Mouse (Mus musculus): ENCODE data around the gene Ywhah. TPM values are rescaled to one million over a fixed set of nuclear protein-coding genes. Genes with fewer than 3 reads are reported as not detected.

Ywhah gene
- total and polyA plus RNA-seq, 3 experiments, result 63.3 to 320 (median 188) TPM

GRCm38 (mm10) chr5:33044636-33045315 is 26.2 kb downstream of the Ywhah start:
- in situ Hi-C loops (cut with MboI; ENCODE audit: low pct_ligation_motif_present, low pct_unique_long_range_greater_than_20kb, low sequenced_read_pairs) (loop anchor here (25.0 kb wide), 1 partner anchor 457 kb away; no protein-coding TSS in a partner anchor), dilution Hi-C loops (cut with MboI; ENCODE audit: extremely low pct_ligation_motif_present, extremely low pct_unique_long_range_greater_than_20kb, low sequenced_read_pairs) (no loop called here)
- no peak for TF ChIP-seq PAX5 (IDR thresholded peaks at IDR 0.05; ENCODE audit: low read length)
- no peak for TF ChIP-seq MXI1 (IDR thresholded peaks at IDR 0.05; ENCODE audit: low read depth, low read length)
- peak in 1 of 2 experiments; percentile 22; a peak in 2 of 4 replicates for TF ChIP-seq CTCF (conservative IDR thresholded peaks at IDR 0.05 in 1 of 2, IDR thresholded peaks at IDR 0.05 in 1 of 2; ENCODE audit: low read depth in 2 of 2, low read length in 2 of 2)
- Histone ChIP-seq H3K4me1 (ENCODE audit: control insufficient read depth in 1 of 2, insufficient read depth in 2 of 2) (peaks cover 0 to under 1% of the 10 kb centered on the region in 2 experiments; a peak in 1 of 4 replicates), H3K9me3 (replicated peaks; ENCODE audit: low read length) (peaks cover 3% of the 10 kb centered on the region), H3K36me3 (replicated peaks in 1 of 2; ENCODE audit: control insufficient read depth in 1 of 2, insufficient read depth in 1 of 2, low read length in 1 of 2) (no peaks in the 10 kb centered on the region), H3K27ac (ENCODE audit: insufficient read depth, low read depth) (no peak overlapping the region), H3K4me3 (replicated peaks in 1 of 3; ENCODE audit: low read depth in 2 of 3, low read length in 2 of 3, poor library complexity in 1 of 3) (no peak overlapping the region), H3K9ac (ENCODE audit: insufficient read depth, low read depth) (no peak overlapping the region), H3K27me3 (replicated peaks) (peaks cover 22% of the 10 kb centered on the region), H3K79me2 (replicated peaks; ENCODE audit: control insufficient read depth, extremely low read depth, insufficient read depth, poor library complexity, severe bottlenecking) (no peaks in the 10 kb centered on the region), H3K4me2 (ENCODE audit: insufficient read depth, low read depth, poor library complexity, severe bottlenecking) (no peak overlapping the region)
- no peak for DNase-seq (ENCODE audit: extremely low read depth)

- dilution Hi-C loops (cut with MboI; ENCODE audit: extremely low pct_ligation_motif_present, extremely low pct_unique_long_range_greater_than_20kb, low sequenced_read_pairs) (no loop called here), in situ Hi-C loops (cut with MboI; ENCODE audit: low pct_ligation_motif_present, low pct_unique_long_range_greater_than_20kb, low sequenced_read_pairs) (loop anchor here (25.0 kb wide), 1 partner anchor 458 kb away; no protein-coding TSS in a partner anchor)
- TF ChIP-seq RCOR1 (conservative IDR thresholded peaks at IDR 0.05; ENCODE audit: low read depth, low read length) (no peak), SIN3A (IDR thresholded peaks at IDR 0.05; ENCODE audit: low read length) (no peak), CHD1 (IDR thresholded peaks at IDR 0.05; ENCODE audit: low read depth, low read length) (no peak), ZMIZ1 (IDR thresholded peaks at IDR 0.05; ENCODE audit: low read depth, low read length) (no peak), JUND (conservative IDR thresholded peaks at IDR 0.05; ENCODE audit: low read depth, low read length) (no peak), ZC3H11A (IDR thresholded peaks at IDR 0.05; ENCODE audit: low read depth, low read length) (no peak), MAFK (IDR thresholded peaks at IDR 0.05; ENCODE audit: insufficient replicate concordance, low read length) (no peak), RAD21 (IDR thresholded peaks at IDR 0.05; ENCODE audit: low read depth, low read length) (no peak), JUN (IDR thresholded peaks at IDR 0.05; ENCODE audit: insufficient read depth, low read depth, low read length) (no peak), UBTF (IDR thresholded peaks at IDR 0.05; ENCODE audit: low read depth, low read length) (no peak), MYC (IDR thresholded peaks at IDR 0.05; ENCODE audit: low read depth, low read length) (no peak), TBP (conservative IDR thresholded peaks at IDR 0.05; ENCODE audit: low read depth, low read length) (no peak), EP300 (IDR thresholded peaks at IDR 0.05; ENCODE audit: low read length) (no peak), POLR2AphosphoS2 (IDR thresholded peaks at IDR 0.05; ENCODE audit: low read depth, low read length) (no peak), NELFE (IDR thresholded peaks at IDR 0.05; ENCODE audit: low read depth, low read length) (no peak), IRF4 (IDR thresholded peaks at IDR 0.05; ENCODE audit: low read depth, low read length) (no peak), MEF2A (IDR thresholded peaks at IDR 0.05; ENCODE audit: borderline replicate concordance, low read depth, low read length) (no peak), GABPA (IDR thresholded peaks at IDR 0.05; ENCODE audit: insufficient replicate concordance, low read depth, low read length) (no peak), CTCF (conservative IDR thresholded peaks at IDR 0.05 in 1 of 2, IDR thresholded peaks at IDR 0.05 in 1 of 2; ENCODE audit: low read depth in 2 of 2, low read length in 2 of 2) (no peak), MAX (IDR thresholded peaks at IDR 0.05; ENCODE audit: low read length) (no peak)
- Histone ChIP-seq H3K27ac (ENCODE audit: insufficient read depth, low read depth) (no peak overlapping the region), H3K27me3 (replicated peaks) (peaks cover 22% of the 10 kb centered on the region), H3K9ac (ENCODE audit: insufficient read depth, low read depth) (no peak overlapping the region), H3K36me3 (replicated peaks in 1 of 2; ENCODE audit: control insufficient read depth in 1 of 2, insufficient read depth in 1 of 2, low read length in 1 of 2) (no peaks in the 10 kb centered on the region), H3K9me3 (replicated peaks; ENCODE audit: low read length) (peaks cover 3% of the 10 kb centered on the region), H3K4me1 (ENCODE audit: control insufficient read depth in 1 of 2, insufficient read depth in 2 of 2) (no peaks in the 10 kb centered on the region), H3K4me2 (ENCODE audit: insufficient read depth, low read depth, poor library complexity, severe bottlenecking) (no peak overlapping the region), H3K79me2 (replicated peaks; ENCODE audit: control insufficient read depth, extremely low read depth, insufficient read depth, poor library complexity, severe bottlenecking) (no peaks in the 10 kb centered on the region), H3K4me3 (replicated peaks in 1 of 3; ENCODE audit: low read depth in 2 of 3, low read length in 2 of 3, poor library complexity in 1 of 3) (no peak overlapping the region)
- DNase-seq (ENCODE audit: extremely low read depth), result no peak
Measured at GRCm38 (mm10) chr5:33045316-33045705, 26.7 kb downstream of the Ywhah start.

Measured in CH12.LX (cell line).